Mouse (Mus musculus) urinary bladder, postnatal 4 days (tissue): ENCODE results near the gene Dlg4.

Experiments
- DNase-seq, 2 experiments: peaks; one replicate each; pipeline ENCODE4 v3.0.0; 2021 to 2022; ENCODE audit warnings: low spot score in 2 of 2

Gene Dlg4

GRCm38 (mm10) chr11:70019495-70020021 lies 2.8 kb downstream of the Dlg4 start:
- no peak for DNase-seq

GRCm38 (mm10) chr11:70020022-70020631 lies 3.4 kb downstream of the Dlg4 start:
- DNase-seq, result no peak

- DNase-seq, result peak in 1 of 2 experiments; percentile 62
Observed at GRCm38 (mm10) chr11:70020731-70021263, 4.1 kb downstream of the Dlg4 start.

- DNase-seq, result peak; percentile 96 to 99
Observed at GRCm38 (mm10) chr11:70021264-70022132, 4.8 kb downstream of the Dlg4 start.

- no peak for DNase-seq
Observed at GRCm38 (mm10) chr11:70023481-70024150, 6.9 kb downstream of the Dlg4 start.

- no peak for DNase-seq
Observed at GRCm38 (mm10) chr11:70024151-70024514, 7.4 kb downstream of the Dlg4 start.

- DNase-seq, result peak; percentile 66 to 76
Observed at GRCm38 (mm10) chr11:70026689-70027088, 9.9 kb downstream of the Dlg4 start.

- no peak for DNase-seq
Observed at GRCm38 (mm10) chr11:70027397-70027796, 10.7 kb downstream of the Dlg4 start.

- DNase-seq, result no peak
Observed at GRCm38 (mm10) chr11:70028401-70029129, 11.8 kb downstream of the Dlg4 start.

- peak; percentile 76 to 77 for DNase-seq
Observed at GRCm38 (mm10) chr11:70029130-70029801, 12.5 kb downstream of the Dlg4 start.

GRCm38 (mm10) chr11:70029829-70030550 lies 13.2 kb downstream of the Dlg4 start:
- no peak for DNase-seq

- DNase-seq, result no peak
Observed at GRCm38 (mm10) chr11:70030651-70031320, 14.0 kb downstream of the Dlg4 start.

- no peak for DNase-seq
Observed at GRCm38 (mm10) chr11:70031321-70031670, 14.6 kb downstream of the Dlg4 start.

GRCm38 (mm10) chr11:70038174-70038573 lies 21.4 kb downstream of the Dlg4 start:
- no peak for DNase-seq

- DNase-seq, result no peak
Observed at GRCm38 (mm10) chr11:70039631-70040030, 22.9 kb downstream of the Dlg4 start.

- no peak for DNase-seq
Observed at GRCm38 (mm10) chr11:70040184-70040583, 23.4 kb downstream of the Dlg4 start.

- DNase-seq, result no peak
Observed at GRCm38 (mm10) chr11:70042309-70043085, 25.8 kb downstream of the Dlg4 start.

GRCm38 (mm10) chr11:70043665-70044064 lies 26.9 kb downstream of the Dlg4 start:
- DNase-seq, result no peak

- no peak for DNase-seq
Observed at GRCm38 (mm10) chr11:70045435-70045834, 28.7 kb downstream of the Dlg4 start.
